Mouse (Mus musculus): Measurements from ENCODE around the gene Abcc3.

- TF ChIP-seq MYOD1 (IDR thresholded peaks at IDR 0.05; ENCODE audit: control insufficient read depth in 1 of 3, insufficient read length in 2 of 3, low read depth in 2 of 3) (no peak), POLR2A (IDR thresholded peaks at IDR 0.05; ENCODE audit: insufficient read length, low read depth) (no peak), CEBPB (IDR thresholded peaks at IDR 0.05; ENCODE audit: insufficient read depth, poor library complexity, severe bottlenecking) (no peak), USF1 (IDR thresholded peaks at IDR 0.05; ENCODE audit: low read depth) (no peak), MYOG (IDR thresholded peaks at IDR 0.05; ENCODE audit: control insufficient read depth in 1 of 3, insufficient read depth in 1 of 3, insufficient read length in 2 of 3, low read depth in 2 of 3) (no peak), POLR2AphosphoS2 (IDR thresholded peaks at IDR 0.05; ENCODE audit: insufficient read length, low read depth) (no peak), REST (IDR thresholded peaks at IDR 0.05; ENCODE audit: insufficient read depth, insufficient read length) (no peak), E2F4 (IDR thresholded peaks at IDR 0.05; ENCODE audit: insufficient read depth) (no peak), TCF3 (IDR thresholded peaks at IDR 0.05; ENCODE audit: insufficient read length, low read depth) (no peak)
Measured at GRCm38 (mm10) chr11:94317515-94317914, 75.3 kb downstream of the Abcc3 start.
